Mouse (Mus musculus) liver, embryonic 14 days (tissue): ENCODE measurements around the gene Tmprss6. TPM values are rescaled to one million over a fixed set of nuclear protein-coding genes. Genes with fewer than 3 reads are reported as not detected.

Experiments used
- polyA plus RNA-seq: library from polyadenylated mRNA; depleted of rRNA; stranded (reverse); fragments of >200 nt; gene quantifications from 2 replicates; pipeline ENCODE4 v1.2.3, GENCODE M21; 2012; rRNA removed

The Tmprss6 gene
- 11.2 and 12.6 TPM in 2 replicates for polyA plus RNA-seq

GRCm38 (mm10) chr15:78468379-78468937, at the start of gene Tmprss6:
Gene Tmprss6, minus strand, starts transcription at chr15:78468634.

DNA sequence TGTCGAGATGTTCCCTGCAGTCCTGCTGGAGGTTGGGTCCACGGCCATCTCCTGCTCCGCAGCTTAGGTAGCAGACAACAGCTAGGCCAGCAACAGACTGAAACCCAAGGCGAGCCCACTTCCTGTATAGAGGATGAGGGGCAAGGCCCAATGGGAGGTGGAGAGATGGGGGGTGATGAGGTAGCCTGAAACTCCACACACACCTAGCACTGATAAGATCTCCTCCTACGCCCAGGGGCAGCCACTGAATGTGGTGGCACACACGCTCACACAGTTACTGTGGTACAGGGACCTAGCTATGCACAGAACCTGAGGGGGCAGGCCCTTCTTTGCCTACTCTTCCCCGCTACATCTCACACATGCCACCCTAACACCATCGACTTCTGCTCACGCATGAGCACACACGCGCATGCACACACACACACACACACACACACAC, 26.6 kb upstream of the Tmprss6 start, which contains the start of gene Il2rb:
TSS of gene Il2rb (minus strand) at position 304 of the 439 bp plus-strand sequence.

DNA sequence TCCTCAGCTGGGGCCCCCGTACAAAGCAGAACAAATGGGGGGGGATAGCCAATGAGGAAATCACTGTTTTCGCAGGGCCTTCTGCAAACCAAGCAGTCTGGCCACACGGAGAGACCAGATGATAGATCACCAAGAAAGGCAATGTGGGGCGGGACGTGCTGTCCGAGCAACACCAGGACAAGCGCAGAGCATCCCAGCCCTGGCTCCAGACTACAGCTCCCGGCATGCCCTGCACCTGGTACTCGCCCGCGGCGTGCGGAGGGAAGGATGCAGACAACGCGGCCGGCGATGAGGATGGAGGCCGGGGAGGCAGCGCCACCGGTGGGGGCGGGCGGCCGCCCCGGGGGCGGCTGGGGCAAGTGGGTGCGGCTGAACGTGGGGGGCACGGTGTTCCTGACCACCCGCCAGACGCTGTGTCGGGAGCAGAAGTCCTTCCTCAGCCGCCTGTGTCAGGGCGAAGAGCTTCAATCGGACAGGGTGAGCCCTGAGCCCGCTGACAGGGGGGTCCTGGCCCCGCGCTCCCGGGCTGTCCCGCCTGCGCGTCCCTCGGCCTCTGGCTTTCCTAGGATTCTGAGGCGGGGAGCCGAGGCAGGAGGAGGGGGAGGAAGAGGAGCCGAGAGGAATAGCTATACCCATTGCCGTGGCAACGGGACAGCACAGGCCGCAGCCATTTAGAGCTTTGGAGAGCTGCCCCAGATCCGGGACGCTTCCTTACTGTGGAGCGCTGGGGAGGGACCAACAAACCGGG, 39.9 kb downstream of the Tmprss6 start, which contains the start of gene Kctd17:
TSS of gene Kctd17 (plus strand) at position 174 of the 748 bp plus-strand sequence.

DNA sequence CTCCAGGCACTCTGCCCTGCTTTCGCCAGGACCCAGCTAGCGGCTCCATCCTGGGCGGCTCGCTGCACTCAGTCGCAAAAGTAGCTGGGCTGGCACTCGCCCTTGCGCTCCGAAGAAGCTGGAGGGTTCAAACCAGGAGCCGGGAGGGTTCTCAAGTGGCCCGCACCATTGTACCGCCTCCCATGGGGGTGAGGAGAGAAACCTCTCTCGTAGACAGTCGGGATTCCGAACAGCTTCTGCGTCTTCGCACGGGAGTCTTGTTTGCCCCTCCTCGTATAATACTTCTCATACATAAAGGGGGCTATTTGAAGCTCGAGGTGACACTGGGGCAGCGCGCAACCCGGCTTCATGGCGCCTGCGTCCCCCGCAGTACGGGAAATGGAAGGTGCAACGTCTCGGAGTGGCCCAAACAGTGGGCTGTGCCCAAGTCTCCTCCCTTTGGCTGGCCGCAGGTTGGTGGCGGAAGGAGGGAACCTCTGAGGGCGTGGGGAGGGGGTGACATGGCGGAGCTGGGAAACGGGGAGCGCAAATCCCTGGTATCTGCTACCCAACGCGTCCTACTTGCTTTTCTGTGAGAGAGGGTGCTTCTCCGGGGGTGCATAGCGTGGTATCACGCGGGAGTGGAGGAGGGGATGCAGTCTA, 62.0 kb downstream of the Tmprss6 start, which contains the start of gene Mpst:
TSS of gene Mpst (plus strand) at position 124 of the 642 bp plus-strand sequence.

GRCm38 (mm10) chr15:78405517-78406211, 62.8 kb downstream of the Tmprss6 start, which contains the start of gene Tst:
Gene Tst, minus strand, starts transcription at chr15:78405907.

GRCm38 (mm10) chr15:78395478-78395962, 72.9 kb downstream of the Tmprss6 start, which contains the start of gene Tex33:
Gene Tex33, minus strand, starts transcription at chr15:78395912.

Other genes starting within 250 kb of the Tmprss6 start
- 26.0 and 27.9 TPM in 2 replicates for gene Ncf4, start 223.8 kb downstream of the Tmprss6 start, polyA plus RNA-seq
- 1.4 and 2.0 TPM in 2 replicates for gene Csf2rb2, start 162.9 kb downstream of the Tmprss6 start, polyA plus RNA-seq
- gene Csf2rb, start 142.9 kb downstream of the Tmprss6 start, polyA plus RNA-seq = 3.4 and 4.9 TPM in 2 replicates
- gene Tex33, start 72.7 kb downstream of the Tmprss6 start, polyA plus RNA-seq = 0.05 TPM in 1 of 2 replicates, not detected in the other
- 79.6 and 92.2 TPM in 2 replicates for gene Tst, start 62.7 kb downstream of the Tmprss6 start, polyA plus RNA-seq
- gene Mpst, start 62.2 kb downstream of the Tmprss6 start, polyA plus RNA-seq = 70.0 and 89.7 TPM in 2 replicates
- gene Kctd17, start 40.1 kb downstream of the Tmprss6 start, polyA plus RNA-seq = 6.1 and 6.4 TPM in 2 replicates
- 0.20 and 0.27 TPM in 2 replicates for gene Il2rb, start 26.6 kb upstream of the Tmprss6 start, polyA plus RNA-seq
- 4.7 TPM in 2 replicates for gene C1qtnf6, start 62.8 kb upstream of the Tmprss6 start, polyA plus RNA-seq
- 0.01 and 0.02 TPM in 2 replicates for gene Sstr3, start 76.1 kb upstream of the Tmprss6 start, polyA plus RNA-seq
- gene Rac2, start 104.1 kb upstream of the Tmprss6 start, polyA plus RNA-seq = 39.9 and 58.5 TPM in 2 replicates
- gene Cyth4, start 128.4 kb upstream of the Tmprss6 start, polyA plus RNA-seq = 6.5 and 8.1 TPM in 2 replicates